Mouse (Mus musculus): Measurements from ENCODE around the gene Susd4. TPM values are rescaled to one million over a fixed set of nuclear protein-coding genes. Genes with fewer than 3 reads are reported as not detected.
A peak's percentile ranks its signal among the peaks of the same experiment; 100 is the strongest.

Susd4 gene
- 13.1 and 16.8 TPM in 2 replicates for polyA plus RNA-seq (2014; fragmentation: Nextera tagmentation; extraction: Ambion mirVana)

DNA sequence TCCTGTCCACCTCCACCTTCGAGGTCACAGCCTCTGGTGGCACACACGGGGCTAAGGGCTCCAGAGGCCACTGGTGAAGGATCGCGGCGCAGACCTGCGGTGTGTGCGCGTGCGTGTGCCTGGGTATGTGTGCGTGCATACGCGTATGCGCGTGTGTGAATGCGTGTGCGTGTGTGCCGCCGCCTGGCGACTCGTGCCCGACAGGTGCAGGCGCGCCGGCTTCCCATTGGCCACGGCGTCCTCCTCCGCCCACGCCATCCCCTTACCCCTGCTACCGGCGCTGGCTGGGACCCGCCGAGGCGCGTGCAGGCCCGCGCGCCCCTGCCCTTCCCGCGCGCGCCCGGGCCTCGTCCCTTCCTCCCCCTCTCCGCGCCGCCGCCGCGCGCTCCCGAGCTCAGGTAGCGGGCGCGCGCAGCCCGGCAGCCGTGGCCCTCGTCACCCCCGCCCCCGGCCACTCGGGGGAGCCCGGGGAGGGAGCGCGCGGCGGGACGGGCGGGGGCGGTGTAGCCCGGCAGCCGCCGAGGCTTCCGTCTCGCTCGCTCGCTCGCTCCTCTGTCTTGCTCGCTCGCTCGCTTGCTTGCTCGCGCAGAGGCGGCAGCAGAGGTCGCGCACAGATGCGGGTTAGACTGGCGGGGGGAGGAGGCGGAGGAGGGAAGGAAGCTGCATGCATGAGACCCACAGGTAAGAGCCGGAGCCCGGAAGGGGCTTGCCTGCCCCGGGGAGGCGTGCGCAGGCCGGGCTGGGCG is at the start of gene Susd4:
Gene Susd4 (plus strand): TSS at position 145 of the 746 bp plus-strand sequence.
- WGBS: under 1% methylated on average over 93 of the region's 95 CpGs
- H3K27me3 ChIP-seq (ENCODE audit: control insufficient read depth, insufficient read depth, low read length): peaks cover 5% of the 10 kb centered on the region
- peak within 1 kb of the TSS; percentile 94 for H3K4me2 ChIP-seq (ENCODE audit: low read depth, low read length)
- DNase-seq (ENCODE audit: low spot score) (peak; percentile 80), ATAC-seq (replicated peaks; ENCODE audit: insufficient number of reproducible peaks, low FRiP score, low TSS enrichment, low read depth) (peak; percentile 83)
- H3K36me3 ChIP-seq (replicated peaks; ENCODE audit: control insufficient read depth, insufficient read depth, low read depth, low read length): no peaks in the 10 kb centered on the region
- peak within 1 kb of the TSS; percentile 68 for H3K4me3 ChIP-seq (ENCODE audit: low read depth, low read length)
- H3K27ac ChIP-seq (replicated peaks; ENCODE audit: low read depth, low read length): peak within 1 kb of the TSS; percentile 28; the same call in 1 of the 2 replicates
- peaks cover 5% of the 10 kb centered on the region; the same call in 1 of the 2 replicates for H3K4me1 ChIP-seq (ENCODE audit: control insufficient read depth, insufficient read depth, low read length)
- H3K9me3 ChIP-seq (replicated peaks; ENCODE audit: control insufficient read depth, low read length): no peaks in the 10 kb centered on the region
- H3K9ac ChIP-seq (replicated peaks; ENCODE audit: low read length): peak within 1 kb of the TSS; percentile 51

DNA sequence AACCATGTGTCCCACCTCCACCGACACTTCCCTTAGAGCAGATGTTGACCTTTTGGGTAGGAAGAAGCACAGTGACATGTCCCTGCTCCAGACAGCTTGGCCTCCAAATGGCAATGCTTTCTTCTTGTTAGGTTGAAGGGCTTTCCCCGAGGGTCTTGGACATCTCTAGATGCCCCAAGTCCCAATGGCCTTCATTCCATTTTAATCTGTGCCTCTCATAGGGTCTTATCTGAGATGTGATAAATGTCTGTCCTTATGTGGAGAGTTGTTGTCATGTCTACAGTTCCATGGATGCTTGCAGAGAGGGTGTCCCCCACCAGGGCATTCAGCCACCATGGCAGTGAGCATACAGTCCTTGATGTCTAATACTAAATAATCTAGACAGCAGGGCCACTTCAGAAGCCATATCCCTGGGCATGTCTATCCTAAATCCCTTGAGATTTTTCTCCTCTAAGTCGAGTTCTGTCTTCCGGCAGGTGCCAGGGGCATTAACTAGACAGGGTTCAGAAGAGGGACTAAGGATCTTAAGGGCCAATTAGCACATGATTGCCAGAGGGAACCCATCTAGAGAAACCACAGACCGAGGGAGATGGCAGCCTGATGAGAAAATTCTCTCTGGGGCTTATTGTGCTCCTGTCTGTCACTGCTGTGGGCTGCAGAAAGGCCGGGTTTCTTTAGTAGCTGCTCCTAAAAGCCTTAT is 49.3 kb upstream of the Susd4 start:
- 64% methylated on average over 6 of the region's 6 CpGs for WGBS
- Histone ChIP-seq H3K4me2 (ENCODE audit: low read depth, low read length) (no peak overlapping the region), H3K27ac (replicated peaks; ENCODE audit: low read depth, low read length) (no peak overlapping the region), H3K9me3 (replicated peaks; ENCODE audit: control insufficient read depth, low read length) (no peaks in the 10 kb centered on the region), H3K36me3 (replicated peaks; ENCODE audit: control insufficient read depth, insufficient read depth, low read depth, low read length) (no peaks in the 10 kb centered on the region), H3K4me1 (ENCODE audit: control insufficient read depth, insufficient read depth, low read length) (no peaks in the 10 kb centered on the region), H3K9ac (replicated peaks; ENCODE audit: low read length) (no peak overlapping the region), H3K4me3 (ENCODE audit: low read depth, low read length) (no peak overlapping the region), H3K27me3 (ENCODE audit: control insufficient read depth, insufficient read depth, low read length) (no peaks in the 10 kb centered on the region)
- ATAC-seq (replicated peaks; ENCODE audit: insufficient number of reproducible peaks, low FRiP score, low TSS enrichment, low read depth) (no peak), DNase-seq (ENCODE audit: low spot score) (no peak)

DNA sequence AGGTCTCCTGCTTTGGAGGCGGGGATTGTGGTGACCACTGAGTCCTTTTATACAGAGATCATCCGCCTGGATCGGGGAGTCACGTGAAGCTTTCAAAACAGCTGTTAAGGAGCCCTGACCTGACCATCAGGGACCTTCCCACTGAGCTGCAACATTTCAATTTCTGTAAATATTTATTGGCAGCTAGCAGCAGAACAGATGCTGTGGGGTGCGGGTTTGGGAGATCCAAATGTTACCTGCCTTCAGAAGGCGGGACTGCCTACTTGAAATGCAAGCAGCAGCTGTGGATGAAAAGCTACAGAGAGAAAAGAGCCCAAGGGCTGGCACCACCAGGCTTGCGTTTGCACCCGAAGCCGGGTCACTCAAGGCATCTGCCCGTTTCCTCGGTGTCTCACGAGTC is 36.1 kb upstream of the Susd4 start:
- H3K27ac ChIP-seq (replicated peaks; ENCODE audit: low read depth, low read length): no peak overlapping the region
- H3K4me2 ChIP-seq (ENCODE audit: low read depth, low read length): no peak overlapping the region
- H3K4me1 ChIP-seq (ENCODE audit: control insufficient read depth, insufficient read depth, low read length): no peaks in the 10 kb centered on the region
- no peak overlapping the region for H3K4me3 ChIP-seq (ENCODE audit: low read depth, low read length)
- H3K9me3 ChIP-seq (replicated peaks; ENCODE audit: control insufficient read depth, low read length): no peaks in the 10 kb centered on the region
- H3K9ac ChIP-seq (replicated peaks; ENCODE audit: low read length): no peak overlapping the region
- WGBS: 57% methylated on average over 12 of the region's 12 CpGs
- no peak for DNase-seq (ENCODE audit: low spot score)
- H3K27me3 ChIP-seq (ENCODE audit: control insufficient read depth, insufficient read depth, low read length): no peaks in the 10 kb centered on the region
- no peaks in the 10 kb centered on the region for H3K36me3 ChIP-seq (replicated peaks; ENCODE audit: control insufficient read depth, insufficient read depth, low read depth, low read length)
- ATAC-seq (replicated peaks; ENCODE audit: insufficient number of reproducible peaks, low FRiP score, low TSS enrichment, low read depth): no peak

GRCm38 (mm10) chr1:182729002-182729401 is 34.7 kb upstream of the Susd4 start:
- WGBS: 80% methylated on average over 9 of the region's 9 CpGs
- ATAC-seq (replicated peaks; ENCODE audit: insufficient number of reproducible peaks, low FRiP score, low TSS enrichment, low read depth): no peak

DNA sequence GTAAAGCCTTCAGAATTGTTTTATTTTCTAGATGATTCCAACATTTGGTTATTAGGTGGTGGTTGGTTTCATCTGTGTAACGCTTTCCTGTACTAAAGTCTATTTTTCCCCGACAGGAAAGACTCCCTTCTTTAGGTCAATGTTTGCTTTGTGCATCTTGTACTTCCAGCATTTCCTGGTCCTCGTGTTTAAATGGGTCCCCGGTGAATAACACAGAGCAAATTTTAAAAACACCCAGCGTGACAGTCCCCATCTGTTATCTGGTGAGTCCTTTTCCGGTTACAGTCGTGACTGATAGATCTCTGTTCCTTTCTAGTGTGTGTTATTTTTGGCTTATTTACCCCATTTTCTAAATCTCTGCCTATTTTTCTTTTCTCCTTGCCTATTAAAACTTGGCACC is 31.0 kb upstream of the Susd4 start:
- WGBS: 54% methylated on average over 7 of the region's 7 CpGs
- no peak overlapping the region for H3K27ac ChIP-seq (replicated peaks; ENCODE audit: low read depth, low read length)
- no peak overlapping the region for H3K4me3 ChIP-seq (ENCODE audit: low read depth, low read length)
- DNase-seq (ENCODE audit: low spot score) (no peak), ATAC-seq (replicated peaks; ENCODE audit: insufficient number of reproducible peaks, low FRiP score, low TSS enrichment, low read depth) (no peak)
- no peak overlapping the region for H3K9ac ChIP-seq (replicated peaks; ENCODE audit: low read length)
- no peaks in the 10 kb centered on the region for H3K9me3 ChIP-seq (replicated peaks; ENCODE audit: control insufficient read depth, low read length)
- no peak overlapping the region for H3K4me2 ChIP-seq (ENCODE audit: low read depth, low read length)
- H3K36me3 ChIP-seq (replicated peaks; ENCODE audit: control insufficient read depth, insufficient read depth, low read depth, low read length): no peaks in the 10 kb centered on the region
- H3K27me3 ChIP-seq (ENCODE audit: control insufficient read depth, insufficient read depth, low read length): no peaks in the 10 kb centered on the region
- H3K4me1 ChIP-seq (ENCODE audit: control insufficient read depth, insufficient read depth, low read length): no peaks in the 10 kb centered on the region

More at GRCm38 (mm10) chr1:182729002-182729401, 34.7 kb upstream of the Susd4 start:
- Histone ChIP-seq H3K9ac (replicated peaks; ENCODE audit: low read length) (no peak overlapping the region), H3K4me3 (ENCODE audit: low read depth, low read length) (no peak overlapping the region), H3K36me3 (replicated peaks; ENCODE audit: control insufficient read depth, insufficient read depth, low read depth, low read length) (no peaks in the 10 kb centered on the region), H3K4me2 (ENCODE audit: low read depth, low read length) (no peak overlapping the region), H3K9me3 (replicated peaks; ENCODE audit: control insufficient read depth, low read length) (no peaks in the 10 kb centered on the region), H3K27me3 (ENCODE audit: control insufficient read depth, insufficient read depth, low read length) (no peaks in the 10 kb centered on the region), H3K27ac (replicated peaks; ENCODE audit: low read depth, low read length) (no peak overlapping the region), H3K4me1 (ENCODE audit: control insufficient read depth, insufficient read depth, low read length) (no peaks in the 10 kb centered on the region)
- no peak for DNase-seq (ENCODE audit: low spot score)

DNA sequence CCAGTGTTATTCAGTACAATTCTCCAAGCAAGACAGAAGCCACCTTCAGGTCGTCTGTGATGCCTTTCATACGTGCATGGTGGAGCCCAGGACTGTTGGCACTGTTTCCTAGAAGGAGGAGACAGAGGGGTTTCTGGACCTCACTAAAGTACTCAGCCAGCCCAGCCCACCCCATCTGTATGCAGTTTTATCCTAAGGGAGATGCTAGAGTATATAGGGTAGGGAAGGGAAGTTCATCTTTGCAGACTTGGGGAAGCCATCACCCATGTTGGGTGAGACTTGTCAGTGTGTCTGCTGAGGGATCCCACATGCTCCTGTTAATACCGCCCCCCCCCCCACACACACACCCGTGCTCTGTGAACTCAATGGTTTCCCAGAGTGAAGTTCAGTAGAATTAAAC is 27.8 kb upstream of the Susd4 start:
- no peaks in the 10 kb centered on the region for H3K27me3 ChIP-seq (ENCODE audit: control insufficient read depth, insufficient read depth, low read length)
- ATAC-seq (replicated peaks; ENCODE audit: insufficient number of reproducible peaks, low FRiP score, low TSS enrichment, low read depth): no peak
- no peak overlapping the region for H3K27ac ChIP-seq (replicated peaks; ENCODE audit: low read depth, low read length)
- WGBS: 58% methylated on average over 4 of the region's 4 CpGs
- no peak overlapping the region for H3K4me3 ChIP-seq (ENCODE audit: low read depth, low read length)
- no peaks in the 10 kb centered on the region for H3K9me3 ChIP-seq (replicated peaks; ENCODE audit: control insufficient read depth, low read length)
- H3K4me1 ChIP-seq (ENCODE audit: control insufficient read depth, insufficient read depth, low read length): no peaks in the 10 kb centered on the region
- H3K36me3 ChIP-seq (replicated peaks; ENCODE audit: control insufficient read depth, insufficient read depth, low read depth, low read length): no peaks in the 10 kb centered on the region
- DNase-seq (ENCODE audit: low spot score): no peak
- H3K9ac ChIP-seq (replicated peaks; ENCODE audit: low read length): no peak overlapping the region
- H3K4me2 ChIP-seq (ENCODE audit: low read depth, low read length): no peak overlapping the region

GRCm38 (mm10) chr1:182747081-182747480 is 16.6 kb upstream of the Susd4 start:
- Histone ChIP-seq H3K9ac (replicated peaks; ENCODE audit: low read length) (no peak overlapping the region), H3K4me1 (ENCODE audit: control insufficient read depth, insufficient read depth, low read length) (no peaks in the 10 kb centered on the region), H3K27me3 (ENCODE audit: control insufficient read depth, insufficient read depth, low read length) (no peaks in the 10 kb centered on the region), H3K4me3 (ENCODE audit: low read depth, low read length) (no peak overlapping the region), H3K27ac (replicated peaks; ENCODE audit: low read depth, low read length) (no peak overlapping the region), H3K9me3 (replicated peaks; ENCODE audit: control insufficient read depth, low read length) (no peaks in the 10 kb centered on the region), H3K36me3 (replicated peaks; ENCODE audit: control insufficient read depth, insufficient read depth, low read depth, low read length) (no peaks in the 10 kb centered on the region), H3K4me2 (ENCODE audit: low read depth, low read length) (no peak overlapping the region)
- no peak for DNase-seq (ENCODE audit: low spot score)
- no peak for ATAC-seq (replicated peaks; ENCODE audit: insufficient number of reproducible peaks, low FRiP score, low TSS enrichment, low read depth)
- 92% methylated on average over 9 of the region's 9 CpGs for WGBS

DNA sequence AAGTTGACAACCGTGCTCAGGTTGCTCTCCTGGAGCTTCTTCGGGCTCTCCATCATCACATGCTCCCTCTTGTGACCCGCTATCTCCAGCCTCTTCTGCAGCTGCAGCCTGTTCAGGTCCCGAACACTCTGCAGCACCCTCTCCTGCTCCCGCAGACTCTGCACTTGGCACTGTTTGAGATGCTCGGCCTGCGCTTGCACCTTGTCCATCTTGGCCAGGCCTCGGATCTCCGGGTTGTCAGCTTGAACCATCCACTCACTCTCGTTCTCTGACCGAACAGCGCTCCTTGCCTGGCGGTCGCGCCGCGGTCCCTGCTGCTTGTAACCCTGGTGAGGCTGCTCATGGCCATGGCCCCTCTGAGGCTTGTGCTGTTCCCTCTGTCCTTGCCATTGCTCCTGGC is 15.8 kb upstream of the Susd4 start:
- DNase-seq (ENCODE audit: low spot score): no peak
- Histone ChIP-seq H3K4me1 (ENCODE audit: control insufficient read depth, insufficient read depth, low read length) (no peaks in the 10 kb centered on the region), H3K27ac (replicated peaks; ENCODE audit: low read depth, low read length) (no peak overlapping the region), H3K4me2 (ENCODE audit: low read depth, low read length) (no peak overlapping the region), H3K4me3 (ENCODE audit: low read depth, low read length) (no peak overlapping the region), H3K9me3 (replicated peaks; ENCODE audit: control insufficient read depth, low read length) (no peaks in the 10 kb centered on the region), H3K9ac (replicated peaks; ENCODE audit: low read length) (no peak overlapping the region), H3K36me3 (replicated peaks; ENCODE audit: control insufficient read depth, insufficient read depth, low read depth, low read length) (no peaks in the 10 kb centered on the region), H3K27me3 (ENCODE audit: control insufficient read depth, insufficient read depth, low read length) (no peaks in the 10 kb centered on the region)
- no peak for ATAC-seq (replicated peaks; ENCODE audit: insufficient number of reproducible peaks, low FRiP score, low TSS enrichment, low read depth)
- WGBS: 86% methylated on average over 17 of the region's 17 CpGs

All from embryonic facial prominence, embryonic 11.5 days (tissue).